Mouse (Mus musculus) forebrain, embryonic 11.5 days (tissue): ENCODE measurements around the gene Tagln2. TPM values are rescaled to one million over a fixed set of nuclear protein-coding genes. Genes with fewer than 3 reads are reported as not detected.

Source experiments
- ATAC-seq: fragments of 200-750 bp; cut with Nextera tagmentation; replicated peaks from 2 replicates; pipeline ENCODE4 v1.8.0; 2017; ENCODE audit warnings: moderate TSS enrichment; ENCODE audit not compliant: low FRiP score
- DNase-seq: peaks from one replicate; pipeline ENCODE4 v3.0.0-alpha.2; 2017; ENCODE audit warnings: low spot score
- H3K27ac ChIP-seq: fragments of 300-500 bp; sonication (generic); 2 replicates; pipeline ENCODE4 v1.5.1; 2014; ENCODE audit warnings: low read depth, low read length
- H3K27me3 ChIP-seq: fragments of 300-500 bp; sonication (generic); 2 replicates; pipeline ENCODE4 v1.6.1; 2014; ENCODE audit warnings: mild to moderate bottlenecking, low read length, mixed read lengths; ENCODE audit not compliant: control insufficient read depth, insufficient read depth
- H3K36me3 ChIP-seq: fragments of 300-500 bp; sonication (generic); 2 replicates; pipeline ENCODE4 v1.6.1; 2014; ENCODE audit warnings: mild to moderate bottlenecking, low read length, moderate library complexity, mixed read lengths; ENCODE audit not compliant: control insufficient read depth, insufficient read depth
- H3K4me1 ChIP-seq: fragments of 300-500 bp; sonication (generic); replicated peaks from 2 replicates; pipeline ENCODE4 v1.6.1; 2014; ENCODE audit warnings: low read length, mixed read lengths; ENCODE audit not compliant: control insufficient read depth, insufficient read depth
- H3K4me2 ChIP-seq: fragments of 300-500 bp; sonication (generic); 2 replicates; pipeline ENCODE4 v1.6.1; 2014; ENCODE audit warnings: low read depth, mild to moderate bottlenecking, low read length, moderate library complexity, mixed read lengths; ENCODE audit not compliant: severe bottlenecking
- H3K4me3 ChIP-seq: fragments of 300-500 bp; sonication (generic); 2 replicates; pipeline ENCODE4 v1.5.1; 2014; ENCODE audit warnings: low read depth, low read length
- H3K9ac ChIP-seq: fragments of 300-500 bp; sonication (generic); 2 replicates; pipeline ENCODE4 v1.6.1; 2014; ENCODE audit warnings: low read length
- H3K9me3 ChIP-seq: fragments of 300-500 bp; sonication (generic); 2 replicates; pipeline ENCODE4 v1.6.1; 2016; ENCODE audit warnings: low read length, mixed read lengths; ENCODE audit not compliant: control insufficient read depth
- WGBS: fragments of 180-500 bp; shearing (Covaris S2); extraction: QIAGEN DNeasy Blood & Tissue Kit; methylation state at CpG from one replicate; pipeline ENCODE4 v1.1.7; 2014; 5-methylcytosine and 5-hydroxymethylcytosine counted together
- polyA plus RNA-seq: library from polyadenylated mRNA; unstranded; fragments of >200 nt; fragmentation: Nextera tagmentation; extraction: Ambion mirVana; gene quantifications from 2 replicates; pipeline ENCODE4 v1.2.1, GENCODE M21; 2014

Tagln2 gene
- polyA plus RNA-seq, 1 experiment from 2014 or later = 38.6 TPM

GRCm38 (mm10) chr1:172530544-172531220 lies 30.8 kb downstream of the Tagln2 start:
- H3K27ac ChIP-seq = no peak overlapping the region
- DNase-seq = no peak
- no peak overlapping the region for H3K9ac ChIP-seq
- H3K4me3 ChIP-seq = no peak overlapping the region
- WGBS = 31% methylated on average over 8 of the region's 8 CpGs
- ATAC-seq = no peak; the same call in 1 of the 2 replicates
- H3K4me1 ChIP-seq = peaks cover 3% of the 10 kb centered on the region; the same call in 1 of the 2 replicates
- no peak overlapping the region for H3K4me2 ChIP-seq
- H3K27me3 ChIP-seq = no peaks in the 10 kb centered on the region
- no peaks in the 10 kb centered on the region for H3K36me3 ChIP-seq
- no peaks in the 10 kb centered on the region for H3K9me3 ChIP-seq

- H3K4me1 ChIP-seq = peaks cover 3% of the 10 kb centered on the region; the same call in 1 of the 2 replicates
- H3K27me3 ChIP-seq = no peaks in the 10 kb centered on the region
- peak; percentile 73 for DNase-seq
- H3K9ac ChIP-seq = 0 out of 2 replicates have a peak overlapping the region, but pooled peaks have one; percentile 21
- no peaks in the 10 kb centered on the region for H3K36me3 ChIP-seq
- peak overlapping the region; percentile 16 for H3K4me3 ChIP-seq
- WGBS = 2% methylated on average over 13 of the region's 13 CpGs
- H3K9me3 ChIP-seq = no peaks in the 10 kb centered on the region
- H3K4me2 ChIP-seq = peak overlapping the region; percentile 51
- peak; percentile 62 for ATAC-seq
- no peak overlapping the region for H3K27ac ChIP-seq
Measured at GRCm38 (mm10) chr1:172532551-172532950, 32.7 kb downstream of the Tagln2 start.

GRCm38 (mm10) chr1:172535116-172535515 lies 35.3 kb downstream of the Tagln2 start:
- Histone ChIP-seq H3K4me3 (no peak overlapping the region), H3K36me3 (no peaks in the 10 kb centered on the region), H3K9ac (no peak overlapping the region), H3K4me1 (peaks cover 3% of the 10 kb centered on the region; the same call in 1 of the 2 replicates), H3K9me3 (no peaks in the 10 kb centered on the region), H3K27ac (no peak overlapping the region), H3K4me2 (no peak overlapping the region), H3K27me3 (no peaks in the 10 kb centered on the region)
- DNase-seq = no peak
- ATAC-seq = no peak
- WGBS = 85% methylated on average over 16 of the region's 16 CpGs

GRCm38 (mm10) chr1:172539827-172540226 lies 40.0 kb downstream of the Tagln2 start:
- 65% methylated on average over 6 of the region's 6 CpGs for WGBS
- Histone ChIP-seq H3K4me1 (peaks cover 1% of the 10 kb centered on the region; the same call in 1 of the 2 replicates), H3K27me3 (no peaks in the 10 kb centered on the region), H3K36me3 (no peaks in the 10 kb centered on the region), H3K27ac (no peak overlapping the region), H3K9ac (no peak overlapping the region; the same call in 1 of the 2 replicates), H3K4me2 (no peak overlapping the region), H3K9me3 (no peaks in the 10 kb centered on the region), H3K4me3 (no peak overlapping the region)
- ATAC-seq = 0 out of 2 replicates have a peak, but pooled peaks have one; percentile 22
- DNase-seq = no peak

GRCm38 (mm10) chr1:172540283-172540820 lies 40.5 kb downstream of the Tagln2 start:
- Histone ChIP-seq H3K27me3 (no peaks in the 10 kb centered on the region), H3K9me3 (no peaks in the 10 kb centered on the region), H3K36me3 (no peaks in the 10 kb centered on the region), H3K4me3 (no peak overlapping the region), H3K4me2 (no peak overlapping the region), H3K4me1 (peaks cover 1% of the 10 kb centered on the region; the same call in 1 of the 2 replicates), H3K9ac (peak overlapping the region; percentile 32), H3K27ac (no peak overlapping the region)
- 46% methylated on average over 11 of the region's 11 CpGs for WGBS
- DNase-seq (no peak), ATAC-seq (no peak)

DNA sequence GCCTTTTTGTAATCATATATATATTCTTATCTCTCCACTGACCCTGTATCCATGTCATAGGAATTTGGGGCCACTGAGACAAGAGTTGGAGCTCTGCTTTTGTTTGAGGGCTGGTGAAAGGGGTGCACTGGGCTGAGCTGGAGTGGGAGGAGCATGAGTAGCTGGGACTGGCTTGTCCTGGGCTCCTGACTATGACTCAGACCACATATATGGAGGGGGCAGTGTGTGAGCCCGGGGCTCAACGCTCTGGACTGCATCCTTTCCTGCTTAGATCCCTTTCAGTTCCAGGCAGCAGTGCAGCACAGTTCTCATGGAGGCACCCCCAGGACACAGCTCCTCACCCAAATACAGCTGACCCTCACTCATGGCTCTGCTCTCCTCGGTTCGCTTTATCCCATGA lies 46.2 kb downstream of the Tagln2 start:
- no peaks in the 10 kb centered on the region for H3K27me3 ChIP-seq
- H3K4me3 ChIP-seq = no peak overlapping the region
- H3K36me3 ChIP-seq = no peaks in the 10 kb centered on the region
- no peak for DNase-seq
- H3K4me1 ChIP-seq = peaks cover 14% of the 10 kb centered on the region
- H3K9me3 ChIP-seq = no peaks in the 10 kb centered on the region
- WGBS = 88% methylated on average over 4 of the region's 4 CpGs
- no peak overlapping the region for H3K27ac ChIP-seq
- no peak overlapping the region for H3K9ac ChIP-seq
- ATAC-seq = no peak
- H3K4me2 ChIP-seq = no peak overlapping the region

- ATAC-seq = no peak
- no peak overlapping the region for H3K9ac ChIP-seq
- WGBS = 49% methylated on average over 7 of the region's 7 CpGs
Measured at GRCm38 (mm10) chr1:172548501-172548900, 48.7 kb downstream of the Tagln2 start.

DNA sequence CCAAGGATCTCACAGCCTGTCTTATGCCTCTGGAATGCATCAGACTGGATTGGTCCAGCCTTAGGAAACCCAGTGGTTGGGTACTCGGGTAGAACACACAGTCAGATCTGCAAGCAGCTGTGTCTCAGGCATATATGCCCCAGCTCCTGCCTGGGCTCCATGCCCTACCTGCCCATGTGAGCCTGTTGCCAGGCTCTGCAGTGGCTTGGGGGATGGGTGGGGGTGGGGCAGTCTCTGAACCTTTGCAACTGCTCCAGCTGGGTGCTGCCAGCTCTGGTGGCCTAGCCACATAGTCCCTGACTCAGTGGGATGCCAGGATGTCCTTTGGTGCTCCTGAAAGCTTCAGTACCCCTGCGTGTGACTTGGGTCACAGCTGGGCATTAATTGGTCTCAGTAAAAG lies 49.5 kb downstream of the Tagln2 start:
- no peak overlapping the region for H3K4me3 ChIP-seq
- ATAC-seq (no peak), DNase-seq (no peak)
- no peaks in the 10 kb centered on the region for H3K27me3 ChIP-seq
- H3K4me2 ChIP-seq = peak overlapping the region; percentile 71; the same call in 1 of the 2 replicates
- no peak overlapping the region for H3K27ac ChIP-seq
- 4% methylated on average over 2 of the region's 2 CpGs for WGBS
- H3K9me3 ChIP-seq = no peaks in the 10 kb centered on the region
- no peak overlapping the region for H3K9ac ChIP-seq
- H3K36me3 ChIP-seq = no peaks in the 10 kb centered on the region
- H3K4me1 ChIP-seq = peaks cover 17% of the 10 kb centered on the region

More at GRCm38 (mm10) chr1:172548501-172548900, 48.7 kb downstream of the Tagln2 start:
- no peak for DNase-seq
- no peaks in the 10 kb centered on the region for H3K36me3 ChIP-seq
- H3K9me3 ChIP-seq = no peaks in the 10 kb centered on the region
- no peaks in the 10 kb centered on the region for H3K27me3 ChIP-seq
- no peak overlapping the region for H3K4me2 ChIP-seq
- H3K4me1 ChIP-seq = peaks cover 17% of the 10 kb centered on the region
- no peak overlapping the region for H3K27ac ChIP-seq
- no peak overlapping the region for H3K4me3 ChIP-seq
